Mouse (Mus musculus): ENCODE results near the gene Hnrnpll. TPM values are rescaled to one million over a fixed set of nuclear protein-coding genes. Genes with fewer than 3 reads are reported as not detected.

Hnrnpll gene
- 141 TPM for polyA plus RNA-seq (2014; fragmentation: Illumina TruSeq; extraction: RNeasy Lipid Tissue Mini Kit (QIAGEN cat#74804))

GRCm38 (mm10) chr17:80061783-80062619 is at the start of gene Hnrnpll:
Gene Hnrnpll (minus strand): TSS chr17:80062334.

Other genes with a start within 250 kb of the Hnrnpll start
- gene Atl2, start 166.2 kb downstream of the Hnrnpll start, polyA plus RNA-seq (2014; fragmentation: Illumina TruSeq; extraction: RNeasy Lipid Tissue Mini Kit (QIAGEN cat#74804)), result 117 TPM
- gene Galm, start 65.1 kb upstream of the Hnrnpll start, polyA plus RNA-seq (2014; fragmentation: Illumina TruSeq; extraction: RNeasy Lipid Tissue Mini Kit (QIAGEN cat#74804)), result 23.2 TPM
- 381 TPM for gene Srsf7, start 145.0 kb upstream of the Hnrnpll start, polyA plus RNA-seq (2014; fragmentation: Illumina TruSeq; extraction: RNeasy Lipid Tissue Mini Kit (QIAGEN cat#74804))
- gene Ttc39d, start 145.1 kb upstream of the Hnrnpll start, polyA plus RNA-seq (2014; fragmentation: Illumina TruSeq; extraction: RNeasy Lipid Tissue Mini Kit (QIAGEN cat#74804)), result 0.88 TPM
- 18.9 TPM for gene Gemin6, start 162.1 kb upstream of the Hnrnpll start, polyA plus RNA-seq (2014; fragmentation: Illumina TruSeq; extraction: RNeasy Lipid Tissue Mini Kit (QIAGEN cat#74804))
- 12.2 TPM for gene Morn2, start 227.9 kb upstream of the Hnrnpll start, polyA plus RNA-seq (2014; fragmentation: Illumina TruSeq; extraction: RNeasy Lipid Tissue Mini Kit (QIAGEN cat#74804))
- gene Dhx57, start 228.1 kb upstream of the Hnrnpll start, polyA plus RNA-seq (2014; fragmentation: Illumina TruSeq; extraction: RNeasy Lipid Tissue Mini Kit (QIAGEN cat#74804)), result 17.1 TPM
- gene Arhgef33, start 245.1 kb upstream of the Hnrnpll start, polyA plus RNA-seq (2014; fragmentation: Illumina TruSeq; extraction: RNeasy Lipid Tissue Mini Kit (QIAGEN cat#74804)), result 1.5 TPM